Mouse (Mus musculus) limb, embryonic 10.5 days (tissue): ENCODE measurements around the gene Qpctl. TPM values are rescaled to one million over a fixed set of nuclear protein-coding genes. Genes with fewer than 3 reads are reported as not detected.

Source experiments
- microRNA counts: library from miRNA; unstranded; fragments of <30 nt; microRNA quantifications from one replicate; lab custom pipeline; 2017
- microRNA-seq: library from miRNA; unstranded; fragments of <30 nt; microRNA quantifications from one replicate; pipeline ENCODE4, GENCODE M21; 2017
- polyA plus RNA-seq: library from polyadenylated mRNA; unstranded; fragments of >200 nt; fragmentation: Nextera tagmentation; extraction: Ambion mirVana; gene quantifications from 2 replicates; pipeline ENCODE4 v1.2.1, GENCODE M21; 2016

Qpctl gene
- polyA plus RNA-seq, 1 experiment from 2014 or later = 14.4 TPM

MicroRNAs within 50 kb of the gene (microRNA counts, 519-probe panel; counts per million panel counts)
- 684 counts per million, percentile 72 among the panel's probes with 10 or more counts for microRNA mmu-miR-330 (lab: Ali Mortazavi, UCI)

Small RNA genes within 50 kb of the gene (microRNA-seq; reads per million reads assigned to microRNA genes)
- gene Mir330 = 256 reads per million, percentile 60 among the genes with 10 or more reads in this experiment

Other genes with a start within 250 kb of the Qpctl start
- gene Ccdc61, start 238.9 kb downstream of the Qpctl start, polyA plus RNA-seq = 34.1 and 37.6 TPM in 2 replicates
- 0.23 and 0.28 TPM in 2 replicates for gene Nova2, start 223.4 kb downstream of the Qpctl start, polyA plus RNA-seq
- not detected in 2 replicates for gene Nanos2, start 161.9 kb downstream of the Qpctl start, polyA plus RNA-seq
- 3.4 and 4.0 TPM in 2 replicates for gene Mypop, start 158.0 kb downstream of the Qpctl start, polyA plus RNA-seq
- gene Irf2bp1, start 145.2 kb downstream of the Qpctl start, polyA plus RNA-seq = 30.8 and 34.4 TPM in 2 replicates
- gene Foxa3, start 125.8 kb downstream of the Qpctl start, polyA plus RNA-seq = not detected in 2 replicates
- 50.4 and 54.6 TPM in 2 replicates for gene Sympk, start 124.9 kb downstream of the Qpctl start, polyA plus RNA-seq
- gene Rsph6a, start 94.6 kb downstream of the Qpctl start, polyA plus RNA-seq = not detected in 2 replicates
- gene Dmwd, start 73.1 kb downstream of the Qpctl start, polyA plus RNA-seq = 20.0 and 21.4 TPM in 2 replicates
- gene Dmpk, start 65.4 kb downstream of the Qpctl start, polyA plus RNA-seq = 7.2 and 8.7 TPM in 2 replicates
- 5.7 and 7.5 TPM in 2 replicates for gene Six5, start 54.7 kb downstream of the Qpctl start, polyA plus RNA-seq
- 1.1 and 2.2 TPM in 2 replicates for gene Gm4969, start 30.9 kb downstream of the Qpctl start, polyA plus RNA-seq
- gene Fbxo46, start 29.4 kb downstream of the Qpctl start, polyA plus RNA-seq = 15.2 and 19.6 TPM in 2 replicates
- gene Snrpd2, start 431 bp upstream of the Qpctl start, polyA plus RNA-seq = 176 and 199 TPM in 2 replicates
- 0.06 and 0.09 TPM in 2 replicates for gene Gipr, start 16.8 kb upstream of the Qpctl start, polyA plus RNA-seq
- 3.2 and 6.4 TPM in 2 replicates for gene Eml2, start 27.1 kb upstream of the Qpctl start, polyA plus RNA-seq
- gene Gpr4, start 63.2 kb upstream of the Qpctl start, polyA plus RNA-seq = 6.5 and 8.5 TPM in 2 replicates
- 45.7 and 48.7 TPM in 2 replicates for gene Opa3, start 79.0 kb upstream of the Qpctl start, polyA plus RNA-seq
- gene Vasp, start 122.5 kb upstream of the Qpctl start, polyA plus RNA-seq = 68.1 and 75.7 TPM in 2 replicates
- gene Ppm1n, start 130.8 kb upstream of the Qpctl start, polyA plus RNA-seq = 0.16 and 0.39 TPM in 2 replicates
- 5.5 and 5.6 TPM in 2 replicates for gene Rtn2, start 133.3 kb upstream of the Qpctl start, polyA plus RNA-seq
- gene Fosb, start 160.8 kb upstream of the Qpctl start, polyA plus RNA-seq = 0.04 and 0.11 TPM in 2 replicates
- 97.8 and 101 TPM in 2 replicates for gene Ercc1, start 195.5 kb upstream of the Qpctl start, polyA plus RNA-seq
- 28.3 and 31.4 TPM in 2 replicates for gene Cd3eap, start 210.2 kb upstream of the Qpctl start, polyA plus RNA-seq
- 6.5 and 7.0 TPM in 2 replicates for gene Ppp1r13l, start 210.5 kb upstream of the Qpctl start, polyA plus RNA-seq
- gene Ercc2, start 232.7 kb upstream of the Qpctl start, polyA plus RNA-seq = 25.6 and 26.6 TPM in 2 replicates